Mouse (Mus musculus) ovary, postnatal 14 days (tissue): ENCODE data around the gene Sulf2.

Experiments
- DNase-seq: peaks from one replicate; pipeline ENCODE4 v3.0.0; 2022; ENCODE audit warnings: low spot score

Sulf2 gene

DNA sequence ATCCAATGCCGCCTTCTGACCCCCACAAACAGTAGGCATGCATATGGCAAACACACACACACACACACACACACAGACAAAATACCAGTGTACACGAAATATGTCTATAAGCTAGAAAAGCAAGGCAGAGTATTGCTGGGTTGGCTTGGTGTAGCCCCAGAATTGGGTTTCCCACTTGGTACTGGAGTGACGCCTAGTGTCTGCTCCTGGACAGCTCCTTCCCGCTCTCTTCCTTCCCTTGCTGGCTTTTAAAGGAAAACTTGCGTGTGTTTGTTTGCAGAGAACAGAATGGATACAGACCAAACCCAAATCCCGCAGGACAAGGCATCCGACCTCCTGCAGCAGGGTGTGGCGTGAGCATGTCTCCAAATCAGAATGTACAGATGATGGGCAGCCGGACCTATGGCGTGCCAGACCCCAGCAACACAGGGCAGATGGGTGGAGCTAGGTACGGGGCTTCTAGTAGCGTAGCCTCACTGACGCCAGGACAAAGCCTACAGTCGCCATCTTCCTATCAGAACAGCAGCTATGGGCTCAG, 101.4 kb downstream of the Sulf2 start:
- DNase-seq: no peak

- no peak for DNase-seq
Measured at GRCm38 (mm10) chr2:166051966-166052365, 103.5 kb downstream of the Sulf2 start.

GRCm38 (mm10) chr2:166051421-166051820, 104.0 kb downstream of the Sulf2 start:
- no peak for DNase-seq

- DNase-seq: no peak
Measured at GRCm38 (mm10) chr2:166048852-166049251, 106.6 kb downstream of the Sulf2 start.

DNA sequence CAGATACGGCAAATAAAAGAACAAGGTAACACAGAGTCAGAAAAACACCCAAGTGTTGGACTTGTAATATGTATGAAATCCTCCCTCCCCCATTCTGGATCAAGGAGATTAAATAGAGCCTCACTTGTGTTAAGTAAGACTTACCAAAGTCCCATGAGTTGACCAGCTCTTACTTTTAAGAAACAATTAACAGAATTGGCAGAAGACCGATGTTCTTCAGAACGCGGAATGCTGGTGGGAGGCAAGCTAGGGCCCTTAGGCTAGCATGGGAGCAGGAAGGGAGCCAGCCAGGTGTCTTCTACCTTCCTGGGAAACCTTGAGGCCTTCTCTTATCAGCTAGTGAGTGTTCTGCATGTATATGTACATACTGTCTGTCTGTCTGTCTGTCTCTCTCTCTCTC, 107.5 kb downstream of the Sulf2 start:
- no peak for DNase-seq

GRCm38 (mm10) chr2:166045549-166046501, 109.6 kb downstream of the Sulf2 start:
- DNase-seq: peak; percentile 22

- no peak for DNase-seq
Measured at GRCm38 (mm10) chr2:166045006-166045405, 110.5 kb downstream of the Sulf2 start.

DNA sequence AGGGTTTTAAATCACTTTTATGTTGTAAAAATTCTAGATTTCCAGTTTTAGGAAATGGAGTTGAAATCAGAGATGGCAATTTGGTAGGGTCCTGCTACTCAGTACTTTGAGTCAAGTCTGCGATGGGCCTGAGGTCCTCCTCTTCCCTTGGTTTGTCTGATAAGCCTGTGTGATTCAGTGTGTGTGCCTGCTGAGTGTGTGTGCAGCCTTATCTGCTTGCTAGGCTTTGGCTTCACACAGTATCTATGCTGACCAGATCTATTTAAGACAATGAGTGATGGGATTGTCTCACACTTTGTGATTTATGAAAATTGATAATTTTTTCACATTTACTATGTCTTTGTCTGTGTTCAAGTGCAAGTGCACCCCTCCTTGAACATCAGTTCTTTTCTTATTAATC, 112.9 kb downstream of the Sulf2 start:
- DNase-seq: no peak

DNA sequence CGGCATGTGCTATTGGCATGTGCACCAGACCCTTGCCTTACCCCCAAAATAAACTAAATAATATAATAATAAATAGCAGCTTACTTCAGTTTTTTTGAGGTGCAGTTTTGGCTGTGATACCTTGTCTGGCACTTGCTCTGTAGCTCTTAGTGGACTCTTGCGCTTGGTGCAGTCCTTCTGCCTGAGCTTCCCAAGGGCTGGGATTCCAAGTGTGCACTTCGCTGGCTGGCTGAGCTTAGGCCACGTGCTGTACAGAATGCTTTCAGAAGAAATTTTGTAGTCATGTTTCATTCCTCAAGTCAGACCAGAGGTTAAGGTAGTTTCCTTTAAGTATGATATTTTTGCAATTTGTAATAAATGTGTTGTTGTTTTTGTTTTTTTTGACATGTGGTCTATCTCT, 115.8 kb downstream of the Sulf2 start:
- DNase-seq: no peak

DNA sequence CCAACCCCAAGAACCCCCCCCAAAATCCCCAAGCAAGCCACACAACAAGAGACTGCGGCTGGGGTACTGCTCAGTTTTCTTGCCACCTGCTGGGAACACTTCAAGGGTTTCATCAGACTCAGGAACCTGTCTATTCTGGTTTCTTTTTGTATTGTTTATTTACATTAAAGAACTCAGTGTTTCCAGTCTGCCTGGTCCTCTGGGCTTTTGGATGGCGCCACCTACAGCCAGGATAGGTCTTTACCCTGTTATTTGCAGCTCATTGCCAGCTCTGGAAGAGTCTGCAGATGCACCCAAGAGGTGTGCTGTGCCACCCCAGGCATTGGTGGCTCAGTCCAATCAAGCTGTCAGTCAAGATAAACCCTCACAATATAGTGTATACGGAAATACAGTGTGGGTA, 119.7 kb downstream of the Sulf2 start:
- no peak for DNase-seq

GRCm38 (mm10) chr2:166034967-166035490, 120.4 kb downstream of the Sulf2 start:
- DNase-seq: no peak

DNA sequence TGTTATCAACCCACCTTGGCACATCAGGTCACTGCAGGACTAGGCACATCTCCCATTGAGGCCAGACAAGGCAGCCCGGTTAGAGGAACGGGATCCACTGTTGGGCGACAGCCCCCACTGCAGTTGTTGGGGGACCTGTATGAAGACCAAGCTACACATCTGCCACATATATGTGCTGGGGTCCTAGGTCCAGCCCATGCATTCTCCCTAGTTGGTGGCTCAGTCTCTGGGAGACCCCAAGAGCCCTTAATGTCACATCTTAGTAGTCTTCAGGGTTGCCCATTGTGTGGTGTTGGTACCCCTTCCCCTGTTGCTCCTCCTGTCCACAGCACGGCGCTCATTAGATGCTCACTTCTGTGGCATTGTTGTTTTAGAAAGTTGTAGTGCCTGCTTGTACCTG, 122.8 kb downstream of the Sulf2 start:
- no peak for DNase-seq

DNA sequence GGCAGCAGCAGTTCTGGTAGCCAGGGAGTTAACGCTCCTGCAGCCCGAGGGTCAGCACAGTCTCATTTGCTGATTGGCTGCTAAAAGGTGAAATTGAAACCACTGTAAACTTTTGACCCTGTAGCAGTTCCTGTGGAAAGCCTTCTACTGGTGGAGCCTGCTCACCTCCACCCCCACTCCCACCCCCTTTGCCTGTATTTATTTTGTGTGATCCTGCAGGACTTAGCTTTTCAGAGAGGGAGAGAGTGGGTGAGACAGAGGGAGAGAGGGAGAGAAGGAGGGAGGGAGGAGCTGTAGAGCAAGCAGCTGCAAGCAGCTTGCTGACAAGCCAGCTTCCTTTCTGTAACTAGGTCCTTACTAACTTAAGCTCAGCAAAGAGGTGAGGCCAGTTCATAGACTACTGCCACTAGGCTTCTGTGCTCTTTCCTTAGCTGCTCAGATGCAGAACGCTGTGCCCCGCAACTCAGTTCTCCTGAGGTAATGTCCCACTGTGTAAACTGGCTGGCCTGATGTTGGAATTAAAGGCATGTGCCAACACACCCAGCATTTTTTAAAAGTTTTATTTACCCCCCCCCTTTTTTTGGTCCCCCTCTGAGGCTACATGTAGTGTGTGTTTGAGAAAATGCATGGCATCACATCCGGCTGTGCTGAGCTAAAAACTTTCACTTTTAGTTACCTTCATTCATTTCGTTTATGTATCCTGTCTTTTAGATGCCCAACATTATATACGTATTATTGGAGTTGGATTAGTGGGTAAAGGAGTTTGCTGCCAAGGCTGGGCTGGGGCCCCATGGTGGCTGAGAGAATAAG, 124.1 kb downstream of the Sulf2 start:
- peak; percentile 42 for DNase-seq

GRCm38 (mm10) chr2:166030256-166030995, 125.0 kb downstream of the Sulf2 start:
- DNase-seq: no peak

GRCm38 (mm10) chr2:166029232-166029631, 126.2 kb downstream of the Sulf2 start:
- DNase-seq: no peak

DNA sequence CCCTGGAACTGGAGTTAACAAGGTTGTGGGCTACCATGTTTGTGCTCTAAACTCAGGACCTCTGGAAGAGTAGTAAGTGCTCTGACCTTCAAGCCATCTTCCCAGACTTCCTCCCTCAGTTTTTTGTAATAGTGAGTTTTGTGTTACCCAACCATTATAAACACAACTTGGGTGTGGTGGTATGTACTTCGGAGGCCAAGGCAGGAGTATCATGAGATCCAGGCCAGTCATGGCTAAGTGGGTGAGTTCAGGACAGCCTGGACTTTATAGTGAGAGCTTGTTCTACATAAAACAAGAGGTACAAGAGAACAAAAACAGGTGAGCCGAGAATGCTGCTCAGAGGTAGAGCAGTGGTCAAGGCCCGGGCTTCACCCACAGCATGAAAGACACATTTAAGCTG, 127.6 kb downstream of the Sulf2 start:
- no peak for DNase-seq

GRCm38 (mm10) chr2:166025943-166026342, 129.5 kb downstream of the Sulf2 start:
- no peak for DNase-seq

DNA sequence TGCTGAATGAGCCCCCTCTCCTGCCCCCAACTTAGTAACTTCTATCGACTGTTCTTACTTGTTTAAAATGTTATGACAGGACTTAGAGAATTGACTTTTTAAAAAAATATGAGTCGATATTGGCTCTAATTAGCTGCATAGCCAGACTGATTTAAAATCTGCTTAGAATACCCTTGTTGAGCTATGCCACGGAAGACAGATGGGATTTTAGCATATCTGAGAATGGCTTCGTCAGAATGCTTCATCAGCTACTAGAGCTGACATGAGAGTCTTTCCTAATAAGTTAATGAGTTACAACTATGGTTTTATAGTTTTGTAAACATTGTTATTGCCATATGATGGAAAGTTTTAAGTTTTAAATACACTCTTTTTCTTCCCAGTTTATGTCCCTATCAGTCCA, 130.8 kb downstream of the Sulf2 start:
- DNase-seq: no peak

DNA sequence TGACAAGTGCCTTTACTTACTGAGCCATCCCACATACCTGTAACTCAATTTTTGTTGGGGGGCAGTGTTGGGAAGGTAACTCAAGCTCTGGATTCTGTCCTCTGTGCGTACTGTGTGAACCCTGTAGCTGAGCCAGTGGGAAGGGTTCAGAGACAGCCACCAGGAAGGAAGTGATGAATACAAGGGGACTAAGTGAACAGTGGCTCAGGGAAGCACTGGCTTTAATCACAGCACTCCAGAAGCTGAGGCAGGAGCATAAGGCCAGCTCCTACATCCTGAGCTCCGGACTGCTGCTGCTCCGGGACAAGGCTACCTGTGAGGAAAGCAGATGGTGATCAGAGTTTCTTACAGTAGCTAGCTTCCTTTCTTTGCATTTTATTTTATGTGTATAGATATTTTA, 131.4 kb downstream of the Sulf2 start:
- DNase-seq: no peak
